Mouse (Mus musculus) forebrain, embryonic 13.5 days (tissue): ENCODE data around the gene Rps27rt. TPM values are rescaled to one million over a fixed set of nuclear protein-coding genes. Genes with fewer than 3 reads are reported as not detected.
A peak's percentile ranks its signal among the peaks of the same experiment; 100 is the strongest.
"Not testable (repeated sequence)": the region's sequence is repeated elsewhere in the genome, so short reads cannot be mapped to it uniquely, and the experiment has no call there.

ENCODE experiments used
- ATAC-seq: fragments of 200-750 bp; cut with Nextera tagmentation; 2 replicates; pipeline ENCODE4 v1.8.0; 2017
- H3K27ac ChIP-seq: fragments of 300-500 bp; sonication (generic); 2 replicates; pipeline ENCODE4 v1.5.1; 2015; ENCODE audit warnings: inconsistent platforms, mild to moderate bottlenecking, moderate library complexity
- H3K27me3 ChIP-seq: fragments of 300-500 bp; sonication (generic); 2 replicates; pipeline ENCODE4 v1.6.1; 2015; ENCODE audit warnings: mild to moderate bottlenecking, inconsistent platforms
- H3K36me3 ChIP-seq: fragments of 300-500 bp; sonication (generic); 2 replicates; pipeline ENCODE4 v1.6.1; 2015; ENCODE audit warnings: mild to moderate bottlenecking, inconsistent platforms; ENCODE audit not compliant: poor library complexity, severe bottlenecking
- H3K4me1 ChIP-seq: fragments of 300-500 bp; sonication (generic); 2 replicates; pipeline ENCODE4 v1.6.1; 2015; ENCODE audit warnings: inconsistent platforms
- H3K4me2 ChIP-seq: fragments of 300-500 bp; sonication (generic); 2 replicates; pipeline ENCODE4 v1.6.1; 2015; ENCODE audit warnings: inconsistent platforms, mild to moderate bottlenecking, moderate library complexity
- H3K4me3 ChIP-seq: fragments of 300-500 bp; sonication (generic); 2 replicates; pipeline ENCODE4 v1.5.1; 2015; ENCODE audit warnings: mild to moderate bottlenecking, inconsistent platforms
- H3K9ac ChIP-seq: fragments of 300-500 bp; sonication (generic); 2 replicates; pipeline ENCODE4 v1.6.1; 2015; ENCODE audit warnings: mild to moderate bottlenecking, inconsistent platforms
- H3K9me3 ChIP-seq: fragments of 300-500 bp; sonication (generic); replicated peaks from 2 replicates; pipeline ENCODE4 v1.6.1; 2016; ENCODE audit warnings: inconsistent platforms
- WGBS: fragments of 180-500 bp; shearing (Covaris S2); methylation state at CpG from one replicate; pipeline ENCODE4 v1.1.7; 2015; 5-methylcytosine and 5-hydroxymethylcytosine counted together
- polyA plus RNA-seq: library from polyadenylated mRNA; unstranded; fragments of >200 nt; fragmentation: Nextera tagmentation; extraction: Ambion mirVana; gene quantifications from 2 replicates; pipeline ENCODE4 v1.2.1, GENCODE M21; 2015

Gene Rps27rt
- polyA plus RNA-seq, 1 experiment from 2014 or later, result 413 TPM

DNA sequence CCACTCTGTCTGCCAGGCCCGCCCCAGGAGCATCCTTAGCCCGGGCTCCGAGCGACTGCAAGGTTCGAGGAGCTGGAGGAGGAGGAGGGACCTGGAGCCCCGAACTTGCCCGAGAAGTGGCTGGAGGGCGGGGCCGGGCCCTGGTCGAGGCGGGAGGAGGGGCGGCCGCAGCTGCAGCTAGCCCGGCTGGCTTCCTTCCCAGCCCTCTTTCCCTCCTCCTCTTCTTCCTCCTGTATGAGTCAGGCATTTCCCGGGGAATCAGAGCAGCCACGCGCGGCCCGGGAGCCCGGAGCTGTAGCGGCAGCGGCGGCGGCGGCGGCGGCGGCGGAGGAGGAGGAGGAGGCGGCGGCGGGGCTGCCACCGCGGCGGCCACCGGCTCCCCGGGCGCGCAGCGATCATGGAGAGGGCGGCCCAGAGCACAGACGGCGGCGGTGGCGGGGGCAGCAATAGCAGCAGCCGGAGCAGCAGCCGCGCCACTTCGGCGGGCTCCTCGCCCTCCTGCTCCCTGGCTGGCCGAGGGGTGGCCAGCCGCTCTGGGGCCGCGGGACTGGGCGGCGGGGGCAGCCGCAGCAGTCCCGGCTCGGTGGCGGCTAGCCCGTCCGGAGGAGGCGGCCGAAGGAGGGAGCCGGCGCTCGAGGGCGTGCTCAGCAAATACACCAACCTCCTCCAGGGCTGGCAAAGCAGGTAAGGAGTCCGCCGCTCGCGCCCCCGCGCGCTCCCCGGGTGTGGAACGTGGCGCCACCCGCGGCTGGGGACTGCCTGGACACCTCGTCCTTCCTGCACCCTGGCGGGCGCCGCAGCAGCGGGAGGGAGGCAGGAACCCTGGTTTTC is 4.0 kb downstream of the Rps27rt start, which contains the start of gene Osbpl10:
Osbpl10 (plus strand) TSS at position 289 of the 831 bp plus-strand sequence.
- peak within 1 kb of the TSS; percentile 85 for H3K9ac ChIP-seq
- peak within 1 kb of the TSS; percentile 72 for H3K4me2 ChIP-seq
- WGBS, result 1% methylated on average over 31 of the region's 86 CpGs
- no peaks in the 10 kb centered on the region for H3K36me3 ChIP-seq
- peak within 1 kb of the TSS; percentile 71 for H3K4me3 ChIP-seq
- H3K27me3 ChIP-seq, result peaks cover 26% of the 10 kb centered on the region
- peak within 1 kb of the TSS; percentile 79 for H3K27ac ChIP-seq
- ATAC-seq, result peak; percentile 87
- H3K4me1 ChIP-seq, result peaks cover 17% of the 10 kb centered on the region
- H3K9me3 ChIP-seq, result no peaks in the 10 kb centered on the region

- Histone ChIP-seq H3K27me3 (peaks cover 26% of the 10 kb centered on the region), H3K27ac (no peak overlapping the region), H3K9ac (peak overlapping the region; percentile 85), H3K4me3 (peak overlapping the region; percentile 71), H3K4me2 (peak overlapping the region; percentile 72), H3K36me3 (no peaks in the 10 kb centered on the region), H3K4me1 (peaks cover 17% of the 10 kb centered on the region), H3K9me3 (no peaks in the 10 kb centered on the region)
- ATAC-seq, result peak; percentile 68; the same call in 1 of the 2 replicates
- WGBS, result 9% methylated on average over 29 of the region's 31 CpGs
These were observed 4.9 kb downstream of the Rps27rt start for GRCm38 (mm10) chr9:114977461-114978280.

GRCm38 (mm10) chr9:114966286-114966685 is 16.3 kb downstream of the Rps27rt start:
- not testable (repeated sequence) for H3K27me3 ChIP-seq, H3K9ac ChIP-seq, H3K9me3 ChIP-seq, ATAC-seq, H3K4me1 ChIP-seq, H3K4me2 ChIP-seq, H3K27ac ChIP-seq, H3K4me3 ChIP-seq, H3K36me3 ChIP-seq
- 85% methylated on average over 7 of the region's 7 CpGs for WGBS

GRCm38 (mm10) chr9:114964093-114964492 is 18.4 kb downstream of the Rps27rt start:
- H3K9ac ChIP-seq, result no peak overlapping the region
- no peak overlapping the region for H3K4me3 ChIP-seq
- H3K9me3 ChIP-seq, result no peaks in the 10 kb centered on the region; the same call in 1 of the 2 replicates
- no peak overlapping the region for H3K4me2 ChIP-seq
- no peak overlapping the region; the same call in 1 of the 2 replicates for H3K27ac ChIP-seq
- no peaks in the 10 kb centered on the region for H3K4me1 ChIP-seq
- no peaks in the 10 kb centered on the region for H3K27me3 ChIP-seq
- WGBS, result 81% methylated on average over 3 of the region's 3 CpGs
- H3K36me3 ChIP-seq, result no peaks in the 10 kb centered on the region
- ATAC-seq, result no peak

DNA sequence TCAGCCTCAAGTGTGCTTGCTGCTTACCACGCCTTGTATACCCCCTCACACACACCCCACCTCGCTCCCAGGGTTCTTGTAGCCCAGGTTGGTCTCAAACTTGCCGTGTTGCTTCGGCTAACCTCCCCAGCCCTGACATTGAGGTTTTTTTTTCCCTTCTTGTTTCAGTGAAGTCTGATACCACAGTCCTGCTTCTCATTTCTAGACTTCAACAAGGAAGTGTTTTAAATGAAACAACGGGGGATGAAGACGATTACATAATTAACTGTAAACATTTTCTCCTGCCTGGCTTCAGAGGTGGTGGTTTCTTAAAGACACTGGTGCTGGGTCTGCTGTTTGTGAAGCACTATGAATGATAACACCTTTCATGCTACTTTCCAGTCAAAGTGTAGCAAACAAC is 21.7 kb downstream of the Rps27rt start:
- Histone ChIP-seq H3K36me3 (no peaks in the 10 kb centered on the region), H3K4me2 (no peak overlapping the region), H3K9ac (no peak overlapping the region), H3K4me3 (no peak overlapping the region), H3K27me3 (no peaks in the 10 kb centered on the region), H3K4me1 (no peaks in the 10 kb centered on the region), H3K27ac (no peak overlapping the region), H3K9me3 (no peaks in the 10 kb centered on the region; the same call in 1 of the 2 replicates)
- WGBS, result 89% methylated on average over 6 of the region's 6 CpGs
- ATAC-seq, result no peak

GRCm38 (mm10) chr9:114960043-114960789 is 22.3 kb downstream of the Rps27rt start:
- H3K36me3 ChIP-seq, result no peaks in the 10 kb centered on the region

DNA sequence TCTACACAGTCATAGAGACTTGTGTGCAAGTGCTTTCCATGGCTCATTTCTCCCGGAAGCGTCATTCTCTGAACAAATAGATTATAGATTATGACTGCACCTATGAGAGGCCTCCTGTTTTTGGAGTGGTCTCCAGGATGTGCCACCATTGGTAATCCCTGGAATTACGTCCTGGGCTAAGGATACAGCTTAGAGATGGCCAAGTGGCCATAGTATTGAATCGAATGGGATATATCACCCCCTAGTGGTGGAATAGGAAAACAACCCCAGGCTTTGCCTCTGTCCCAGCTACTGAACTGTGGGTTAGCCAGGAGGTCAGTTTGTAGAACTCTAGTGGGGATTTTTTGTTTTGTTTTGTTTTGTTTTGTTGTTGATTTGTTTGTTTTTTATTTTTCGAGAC is 25.6 kb downstream of the Rps27rt start:
- Histone ChIP-seq H3K36me3 (no peaks in the 10 kb centered on the region), H3K27me3 (no peaks in the 10 kb centered on the region), H3K4me2 (no peak overlapping the region), H3K4me3 (no peak overlapping the region), H3K9ac (no peak overlapping the region), H3K27ac (no peak overlapping the region), H3K9me3 (no peaks in the 10 kb centered on the region; the same call in 1 of the 2 replicates), H3K4me1 (no peaks in the 10 kb centered on the region)
- 50% methylated on average over 5 of the region's 5 CpGs for WGBS
- peak; percentile 61; the same call in 1 of the 2 replicates for ATAC-seq

More at GRCm38 (mm10) chr9:114960043-114960789, 22.3 kb downstream of the Rps27rt start:
- no peaks in the 10 kb centered on the region; the same call in 1 of the 2 replicates for H3K9me3 ChIP-seq
- no peak overlapping the region for H3K4me3 ChIP-seq
- no peak for ATAC-seq
- no peaks in the 10 kb centered on the region for H3K4me1 ChIP-seq
- no peak overlapping the region for H3K4me2 ChIP-seq
- no peak overlapping the region for H3K9ac ChIP-seq
- H3K27ac ChIP-seq, result no peak overlapping the region
- 85% methylated on average over 4 of the region's 4 CpGs for WGBS
- no peaks in the 10 kb centered on the region for H3K27me3 ChIP-seq

DNA sequence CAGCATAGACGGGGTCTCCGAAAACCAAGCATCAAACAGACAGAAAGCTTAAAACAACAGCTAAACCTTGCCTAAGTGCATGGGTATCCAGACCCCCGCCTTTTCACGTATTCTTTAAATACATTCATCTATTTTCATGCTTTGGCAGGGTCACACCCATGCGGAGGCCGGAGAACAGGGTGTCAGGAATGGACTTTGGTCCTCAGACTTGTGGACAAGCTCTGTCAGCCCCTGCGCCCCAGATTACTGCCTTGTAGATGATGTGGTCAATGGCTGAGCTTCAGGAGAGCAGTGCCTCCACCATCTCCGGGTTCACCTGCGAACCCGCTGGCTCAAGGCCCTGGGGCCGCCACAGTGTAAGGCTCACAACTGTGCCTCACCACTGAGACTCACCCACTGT is 27.2 kb downstream of the Rps27rt start:
- no peak overlapping the region for H3K4me3 ChIP-seq
- H3K9ac ChIP-seq, result no peak overlapping the region
- no peak for ATAC-seq
- WGBS, result 96% methylated on average over 11 of the region's 11 CpGs
- no peaks in the 10 kb centered on the region for H3K9me3 ChIP-seq
- no peaks in the 10 kb centered on the region for H3K4me1 ChIP-seq
- no peaks in the 10 kb centered on the region for H3K27me3 ChIP-seq
- H3K36me3 ChIP-seq, result no peaks in the 10 kb centered on the region
- no peak overlapping the region for H3K4me2 ChIP-seq
- H3K27ac ChIP-seq, result no peak overlapping the region

- no peak overlapping the region for H3K4me2 ChIP-seq
- no peak for ATAC-seq
- WGBS, result 32% methylated on average over 1 of the region's 1 CpGs
- no peak overlapping the region for H3K27ac ChIP-seq
- no peak overlapping the region for H3K4me3 ChIP-seq
- H3K4me1 ChIP-seq, result no peaks in the 10 kb centered on the region
- no peaks in the 10 kb centered on the region for H3K36me3 ChIP-seq
- H3K27me3 ChIP-seq, result no peaks in the 10 kb centered on the region
- no peaks in the 10 kb centered on the region for H3K9me3 ChIP-seq
- no peak overlapping the region for H3K9ac ChIP-seq
These were observed 29.7 kb downstream of the Rps27rt start for GRCm38 (mm10) chr9:114952866-114953265.

DNA sequence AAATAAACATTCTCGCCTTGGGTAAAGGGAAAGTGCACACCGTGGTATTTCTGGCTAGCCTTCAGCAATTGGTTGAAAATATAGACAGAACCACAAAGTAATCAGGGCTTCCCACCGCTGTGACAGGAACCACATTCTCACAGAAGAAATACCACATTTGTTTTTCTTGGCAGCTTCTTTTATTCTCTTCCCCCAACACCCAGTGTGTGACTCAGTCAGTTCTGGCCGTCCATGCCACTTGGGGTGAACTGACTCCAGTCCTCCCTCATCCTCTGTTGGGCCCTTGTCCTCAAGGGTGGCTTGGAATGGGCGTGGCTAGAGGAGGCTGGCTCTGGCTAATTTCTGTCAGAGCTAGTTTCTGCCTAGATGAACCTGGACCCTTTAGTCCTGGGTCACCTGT is 34.1 kb downstream of the Rps27rt start:
- Histone ChIP-seq H3K4me1 (no peaks in the 10 kb centered on the region), H3K27ac (no peak overlapping the region), H3K36me3 (no peaks in the 10 kb centered on the region), H3K27me3 (no peaks in the 10 kb centered on the region), H3K9ac (no peak overlapping the region), H3K4me2 (no peak overlapping the region), H3K9me3 (no peaks in the 10 kb centered on the region), H3K4me3 (no peak overlapping the region)
- no peak for ATAC-seq
- 61% methylated on average over 5 of the region's 5 CpGs for WGBS

GRCm38 (mm10) chr9:114945576-114945975 is 37.0 kb downstream of the Rps27rt start:
- no peaks in the 10 kb centered on the region for H3K27me3 ChIP-seq
- no peaks in the 10 kb centered on the region for H3K4me1 ChIP-seq
- no peak overlapping the region for H3K27ac ChIP-seq
- WGBS, result 86% methylated on average over 6 of the region's 6 CpGs
- no peaks in the 10 kb centered on the region for H3K36me3 ChIP-seq
- no peak overlapping the region for H3K4me3 ChIP-seq
- H3K9me3 ChIP-seq, result no peaks in the 10 kb centered on the region
- no peak overlapping the region for H3K4me2 ChIP-seq
- no peak overlapping the region for H3K9ac ChIP-seq
- no peak for ATAC-seq
